Mouse (Mus musculus) lung, postnatal 25 days (tissue): ENCODE data around the gene Rin1.

Source experiments
- DNase-seq: peaks from one replicate; pipeline ENCODE4 v3.0.0; 2022; ENCODE audit warnings: low spot score

Rin1 gene

DNA sequence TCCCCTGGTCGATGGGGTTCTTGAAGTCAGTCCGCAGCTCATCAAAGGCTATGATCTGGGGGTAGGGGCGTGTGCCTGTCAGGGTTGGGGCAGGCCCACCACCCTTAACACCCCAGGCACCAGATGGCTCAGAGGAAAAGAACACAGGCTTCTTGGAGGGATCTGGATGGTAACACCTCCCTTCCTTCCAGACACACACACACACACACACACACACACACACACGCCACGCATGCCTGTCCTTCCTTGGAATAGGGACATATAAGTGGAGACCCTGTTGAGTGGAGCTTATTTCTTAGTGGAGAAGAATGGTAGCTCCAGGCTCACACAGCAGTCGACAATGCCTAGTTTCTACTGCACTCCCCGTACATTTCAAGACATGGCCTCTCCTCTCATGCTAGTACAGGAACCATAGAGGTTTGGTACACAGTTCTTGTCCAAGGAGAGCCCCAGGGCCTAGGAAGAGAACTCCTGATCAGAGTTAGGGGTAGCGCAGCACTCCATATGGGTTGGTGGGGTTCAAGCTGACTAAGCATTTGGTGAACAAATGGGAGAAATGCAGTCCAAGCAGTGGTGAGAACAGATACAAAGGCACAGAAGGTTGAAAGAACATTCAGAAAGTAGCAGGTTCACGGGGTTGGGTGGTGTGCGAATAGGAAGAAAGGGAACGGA lies 44.6 kb downstream of the Rin1 start:
- DNase-seq: no peak

DNA sequence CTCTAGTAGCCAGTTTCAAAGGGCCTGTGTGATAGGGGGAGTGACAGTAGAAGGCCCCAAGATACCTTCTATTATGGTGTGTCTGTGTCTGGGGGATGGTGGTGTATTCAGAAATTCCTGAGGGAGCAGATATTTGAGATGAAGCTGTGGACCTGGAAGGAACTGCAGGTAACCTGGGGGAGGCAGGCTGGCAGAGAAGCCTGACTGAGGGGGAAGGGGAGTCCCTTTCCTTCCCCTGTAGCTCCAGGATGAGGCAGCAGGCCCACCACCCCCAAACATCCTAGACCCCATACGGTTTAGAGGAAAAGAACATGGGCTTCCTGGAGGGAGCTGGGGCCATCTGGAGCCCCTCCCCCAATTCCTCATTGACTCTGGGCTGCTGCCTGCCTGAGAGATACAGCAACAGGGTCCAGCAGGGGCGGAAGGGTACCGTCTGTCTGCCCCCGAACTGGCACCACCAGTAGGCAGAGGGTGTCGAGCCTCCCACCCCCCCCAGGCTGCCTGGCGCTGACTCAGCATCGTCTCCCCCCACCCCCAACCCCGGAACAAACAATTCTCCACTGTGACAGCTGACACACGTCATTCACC lies 45.7 kb downstream of the Rin1 start:
- no peak for DNase-seq

DNA sequence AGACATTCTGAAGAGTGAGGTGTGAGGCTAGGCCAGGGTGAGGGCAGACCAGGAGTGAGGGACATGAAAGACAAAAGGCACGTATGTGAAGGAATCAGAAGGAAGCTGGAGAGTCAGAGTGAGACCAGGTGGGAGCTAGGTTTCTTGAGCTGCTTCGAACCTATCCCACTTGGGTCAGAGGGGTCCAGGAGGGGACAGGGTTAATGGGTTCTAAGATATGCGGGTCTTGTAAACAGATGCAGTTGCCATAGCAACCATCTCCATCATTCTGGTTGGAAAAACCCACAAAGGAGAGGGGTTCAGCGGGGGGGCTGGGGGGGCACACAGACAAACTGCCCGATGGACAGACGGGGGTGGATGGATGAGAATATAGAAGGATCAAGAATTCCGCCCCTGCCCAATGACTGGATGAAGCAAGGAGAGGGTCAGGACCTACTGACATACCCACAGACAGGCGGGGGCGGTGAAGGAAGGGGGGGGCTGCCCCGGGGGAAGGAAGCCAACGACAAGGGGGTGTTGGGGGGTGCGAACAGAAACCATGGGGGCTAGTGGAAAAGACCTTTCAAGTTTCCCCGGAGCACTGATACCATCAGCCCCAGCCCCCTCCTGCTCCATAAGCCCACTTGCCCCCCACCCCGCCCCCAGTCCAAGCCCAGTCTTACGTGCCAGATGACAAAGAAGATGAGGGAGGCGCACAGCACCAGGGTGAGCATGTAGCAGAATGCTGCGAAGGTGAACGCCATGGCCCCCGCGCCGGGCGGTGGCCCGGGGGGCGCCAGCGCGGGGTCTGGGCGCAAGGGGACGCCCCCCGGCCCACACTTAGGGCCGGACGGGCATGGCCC lies 47.5 kb downstream of the Rin1 start:
- no peak for DNase-seq

DNA sequence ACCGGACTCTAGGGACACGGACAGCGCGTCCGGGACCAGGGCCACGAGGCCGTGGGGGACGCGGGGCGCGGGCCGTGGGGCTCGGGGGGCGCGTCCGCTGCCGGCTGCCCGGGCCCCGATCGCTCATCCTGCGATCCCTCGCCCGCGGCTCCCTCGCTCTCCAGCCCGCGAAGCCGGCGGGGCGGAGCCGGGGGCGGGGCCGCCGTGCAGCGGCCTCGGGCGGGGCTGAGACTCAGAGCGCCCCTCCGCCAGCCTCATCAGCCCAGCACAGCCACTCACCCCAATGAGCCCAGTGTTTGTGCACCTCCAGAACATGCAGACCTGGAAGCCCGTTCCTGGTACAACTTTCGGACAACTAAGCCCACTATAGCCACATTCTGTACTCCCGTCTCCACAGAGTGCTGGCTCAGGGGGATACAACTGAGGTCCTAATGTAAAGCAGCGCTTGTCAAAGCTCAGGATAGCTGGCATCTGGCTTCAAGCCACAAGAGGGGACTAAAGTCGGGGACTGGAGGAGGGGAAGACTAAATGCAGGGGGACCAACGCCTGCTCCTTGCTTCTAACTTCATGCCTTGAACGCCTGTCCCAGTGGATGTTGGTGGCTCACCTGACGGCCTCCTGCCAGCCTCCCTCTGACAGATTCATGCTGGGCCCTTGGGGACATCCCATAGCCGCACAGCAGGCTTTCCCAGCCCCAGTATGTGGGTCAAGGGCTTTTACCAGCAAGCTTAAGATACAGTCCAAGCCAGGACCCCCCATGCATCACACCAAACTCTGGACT lies 48.3 kb downstream of the Rin1 start, which contains the start of gene Cnih2:
Cnih2 (minus strand) TSS at position 159 of the 781 bp plus-strand sequence.
- DNase-seq: no peak

DNA sequence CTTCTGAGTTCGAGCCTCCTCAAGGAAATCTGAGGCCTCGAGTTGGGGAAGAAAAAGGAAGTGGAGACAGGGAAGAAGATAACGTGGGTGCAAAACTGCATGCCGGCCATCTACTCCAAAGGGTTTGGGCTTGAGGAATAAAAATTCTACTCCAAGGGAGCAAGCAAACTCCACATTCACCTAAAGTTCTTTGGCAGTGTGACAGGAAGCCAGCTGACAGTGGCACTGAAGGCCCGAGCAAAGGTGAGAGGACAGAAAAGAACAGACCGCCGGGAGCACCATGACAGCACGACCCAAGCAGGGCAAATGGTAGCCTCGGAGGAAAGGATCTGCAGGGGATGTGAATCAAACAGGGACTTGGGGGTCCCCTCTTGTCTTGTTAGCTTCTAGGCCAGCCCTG lies 55.8 kb downstream of the Rin1 start:
- no peak for DNase-seq
